Mouse (Mus musculus) C2C12 (cell line): ENCODE results near the gene Ott.
"Not testable (repeated sequence)": the region's sequence is repeated elsewhere in the genome, so short reads cannot be mapped to it uniquely, and the experiment has no call there.

Experiments used
- CEBPB ChIP-seq: IDR thresholded peaks from one replicate; pipeline ENCODE4 v1.6.1; 2011; ENCODE audit warnings: low read depth, mild to moderate bottlenecking, control low read depth, moderate library complexity
- CTCF ChIP-seq: IDR thresholded peaks from one replicate; pipeline ENCODE4 v1.5.1; 2011; ENCODE audit not compliant: control insufficient read depth, insufficient read depth, insufficient read length
- FOSL1 ChIP-seq: IDR thresholded peaks from one replicate; pipeline ENCODE4 v1.8.0; 2011; ENCODE audit warnings: mild to moderate bottlenecking, low read length; ENCODE audit not compliant: poor library complexity, insufficient read depth, severe bottlenecking
- MAX ChIP-seq: IDR thresholded peaks from one replicate; pipeline ENCODE4 v1.6.1; 2011; ENCODE audit warnings: mild to moderate bottlenecking, control low read depth
- MYOD1 ChIP-seq: IDR thresholded peaks from one replicate; pipeline ENCODE4 v1.6.1; 2011; ENCODE audit warnings: low read depth; ENCODE audit not compliant: control insufficient read depth, insufficient read length
- MYOG ChIP-seq: IDR thresholded peaks from one replicate; pipeline ENCODE4 v1.6.1; 2011; ENCODE audit not compliant: control insufficient read depth, insufficient read length; ENCODE audit errors: extremely low read depth
- USF1 ChIP-seq: IDR thresholded peaks from one replicate; pipeline ENCODE4 v1.6.1; 2011; ENCODE audit warnings: low read depth, mild to moderate bottlenecking, control low read depth, moderate library complexity

DNA sequence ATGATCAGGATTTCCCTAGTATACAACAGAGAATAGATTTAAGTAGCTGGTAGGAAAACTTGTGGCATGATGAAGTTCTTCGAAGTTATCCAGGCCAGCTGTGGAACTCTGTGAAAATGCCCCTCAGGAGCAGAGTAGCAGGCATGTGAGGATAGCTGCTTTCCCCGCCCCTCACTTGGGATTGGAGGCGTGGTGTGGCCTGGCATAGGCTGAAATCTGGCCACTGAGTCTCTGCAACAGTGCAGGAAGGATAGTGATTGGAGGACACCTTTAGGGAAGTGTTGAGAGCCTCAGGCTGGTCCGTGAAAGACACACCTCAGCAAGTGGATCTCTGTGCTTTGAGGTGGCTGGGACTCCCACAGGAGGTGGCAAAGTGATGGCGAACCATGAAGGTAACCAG is at the start of gene Ott:
- TF ChIP-seq CTCF, CEBPB, MYOD1, USF1, MYOG, MAX, FOSL1: not testable (repeated sequence)
